Mouse (Mus musculus): ENCODE measurements at regions not wholly inside any gene's neighbourhood (a gene's known extent, or its start where the extent isn't known, plus 50 kb on each side); places are given as distances from the start of the nearest gene placed in this dataset.

- TF ChIP-seq POLR2A (IDR thresholded peaks at IDR 0.05; ENCODE audit: extremely low read depth, insufficient read depth, low read length) (no peak), CTCF (IDR thresholded peaks at IDR 0.05; ENCODE audit: low read depth, low read length) (no peak)
Measured at GRCm38 (mm10) chr2:178979451-178979850, 462.8 kb upstream of the Cdh4 start.

Data from liver, adult 2 months (tissue).